Mouse (Mus musculus): Measurements from ENCODE around the gene Fam49a.

Fam49a gene

DNA sequence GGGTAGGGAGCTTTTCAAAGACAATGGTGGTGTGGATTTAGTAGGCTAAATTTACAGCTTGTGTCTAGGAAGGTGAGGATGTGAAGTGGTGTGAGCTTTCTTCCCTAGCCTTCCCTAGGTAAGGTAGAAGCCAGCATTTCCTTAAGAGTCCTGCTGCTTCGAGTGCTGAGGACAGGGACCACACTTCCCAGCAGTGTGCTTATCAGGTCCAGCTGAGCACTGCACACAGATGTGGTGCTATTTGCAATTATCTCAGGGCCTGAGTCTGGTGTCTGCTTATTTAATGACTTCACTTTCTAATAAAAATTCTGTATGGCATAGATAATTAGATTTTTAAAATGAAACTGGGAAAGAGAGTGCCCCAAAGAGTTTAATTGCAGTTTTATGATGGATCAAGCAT, 4.6 kb downstream of the Fam49a start:
- DNase-seq (ENCODE audit: low read depth, low spot score) = no peak

DNA sequence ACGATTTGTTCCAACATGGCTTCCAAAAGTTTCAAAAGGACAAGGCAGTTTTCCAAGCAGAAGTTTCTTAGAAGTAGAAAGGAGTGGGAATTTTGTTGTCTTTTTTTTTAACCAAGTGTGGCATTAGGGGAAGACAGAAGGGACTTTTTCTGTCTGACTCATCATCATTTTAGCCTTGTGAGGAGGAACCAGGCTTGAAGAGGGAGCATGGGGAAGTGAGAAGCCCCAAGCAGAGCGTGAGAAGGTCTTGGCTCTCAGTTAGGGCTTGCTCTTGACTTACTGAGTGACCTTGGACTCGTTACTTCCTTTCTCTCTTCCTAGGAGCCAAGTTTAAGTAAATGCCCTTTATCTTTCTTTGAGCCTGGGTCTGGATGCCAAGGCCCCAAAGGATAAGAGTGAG, 8.6 kb downstream of the Fam49a start:
- no peak for DNase-seq (ENCODE audit: low read depth, low spot score)

DNA sequence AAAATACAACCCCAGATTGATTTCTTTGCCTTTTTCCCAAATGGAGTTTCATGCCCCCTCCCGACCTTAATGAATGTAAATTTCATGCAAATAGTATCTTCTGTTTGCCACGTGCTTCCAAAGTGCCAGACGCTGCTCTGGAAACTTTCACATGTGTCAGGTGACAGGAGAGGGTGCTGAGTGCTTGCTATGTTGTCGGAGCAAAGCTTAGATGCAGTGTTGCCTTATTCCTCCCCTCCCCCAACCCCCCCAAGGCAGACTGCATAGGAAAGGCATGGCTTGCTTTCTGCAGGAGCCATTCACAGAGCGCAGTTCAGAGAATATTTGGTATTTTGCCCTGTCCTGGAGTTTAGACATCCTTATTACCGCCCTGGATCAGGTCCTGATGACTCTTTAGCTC, 12.2 kb downstream of the Fam49a start:
- peak; percentile 50 for DNase-seq (ENCODE audit: low read depth, low spot score)

DNA sequence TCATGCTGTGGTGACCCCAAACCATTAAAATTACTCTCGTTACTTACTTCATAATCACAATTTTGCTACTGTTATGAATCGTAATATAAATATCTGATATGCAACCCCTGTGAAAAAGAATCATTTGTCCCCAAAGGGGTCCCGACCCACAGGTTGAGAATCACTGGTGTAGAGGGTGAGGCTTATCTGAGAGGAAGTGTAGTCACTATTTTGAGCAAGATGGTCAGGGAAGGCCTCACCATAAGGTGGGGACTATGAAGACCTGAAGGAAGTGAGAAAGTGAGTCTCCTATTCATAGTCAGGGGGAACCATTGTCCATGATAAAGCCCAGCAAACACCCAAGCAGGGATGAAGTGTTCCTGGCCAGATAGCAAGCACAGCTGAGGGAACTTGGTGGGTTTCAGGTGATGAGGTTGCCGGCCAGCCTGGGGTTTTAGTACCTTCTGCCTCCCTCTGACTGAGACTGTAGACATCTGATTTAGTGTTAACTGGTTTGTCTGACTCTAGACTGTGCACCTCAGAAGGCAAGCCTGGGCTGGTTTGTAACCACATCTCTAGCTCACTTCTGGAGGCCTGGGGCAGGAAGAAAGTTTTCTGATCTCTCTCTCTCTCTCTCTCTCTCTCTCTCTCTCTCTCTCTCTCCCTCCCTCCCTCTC, 13.3 kb downstream of the Fam49a start:
- DNase-seq (ENCODE audit: low read depth, low spot score) = no peak

DNA sequence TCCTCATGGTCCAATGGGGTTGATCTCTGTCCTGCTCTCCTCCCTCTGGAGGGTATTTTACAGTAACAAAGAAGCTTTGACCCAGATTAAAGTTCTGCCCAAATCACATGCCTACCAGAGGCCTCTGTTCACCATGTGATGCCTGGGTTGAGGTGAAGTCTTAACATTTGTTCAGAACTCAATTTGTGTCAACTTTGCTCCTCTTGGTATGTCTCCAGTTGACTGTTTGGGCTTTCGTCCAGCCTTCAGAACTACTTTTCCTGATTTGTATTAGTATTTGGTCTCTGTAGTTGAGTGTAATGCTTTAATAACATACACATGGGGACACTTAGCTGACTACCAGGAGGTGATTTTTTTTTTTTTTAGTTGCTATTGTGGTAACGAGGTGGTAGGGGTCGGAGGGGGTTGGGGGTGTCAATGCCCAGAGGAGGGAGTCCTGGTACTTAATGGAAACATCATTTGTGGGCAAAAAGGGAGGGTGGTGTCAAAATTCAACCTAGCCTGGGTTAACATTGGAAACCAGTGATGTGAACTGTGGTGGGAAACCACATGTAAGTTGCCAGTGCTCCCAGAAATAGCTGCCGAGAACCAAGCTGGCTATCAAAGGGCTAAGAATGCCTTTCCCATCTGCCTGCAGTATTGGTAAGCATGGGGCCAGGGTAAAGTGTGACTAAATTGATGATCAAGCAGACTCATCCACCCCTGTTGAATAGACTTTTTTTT, 16.0 kb downstream of the Fam49a start:
- no peak for DNase-seq (ENCODE audit: low read depth, low spot score)

DNA sequence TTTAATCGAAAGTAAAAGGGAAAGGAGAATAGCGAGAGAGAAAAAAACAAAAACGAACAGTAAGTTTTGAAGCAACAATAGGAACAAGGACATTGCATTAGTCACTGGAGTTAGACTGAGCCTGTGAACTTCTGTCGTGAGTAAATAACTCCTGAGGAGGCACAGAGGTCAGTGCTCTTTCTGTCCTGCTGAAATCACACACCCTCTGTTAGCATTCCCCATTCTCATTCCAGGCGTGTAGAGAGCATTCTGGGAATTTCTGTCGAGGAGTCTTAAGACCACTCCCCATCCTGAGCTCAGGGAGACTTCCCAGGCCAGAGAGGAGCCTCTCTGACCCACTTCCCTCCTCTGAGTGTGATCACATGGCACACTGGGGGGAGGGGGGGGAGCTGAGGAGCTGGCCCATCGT, 16.5 kb downstream of the Fam49a start:
- peak; percentile 98 for DNase-seq (ENCODE audit: low read depth, low spot score)

DNA sequence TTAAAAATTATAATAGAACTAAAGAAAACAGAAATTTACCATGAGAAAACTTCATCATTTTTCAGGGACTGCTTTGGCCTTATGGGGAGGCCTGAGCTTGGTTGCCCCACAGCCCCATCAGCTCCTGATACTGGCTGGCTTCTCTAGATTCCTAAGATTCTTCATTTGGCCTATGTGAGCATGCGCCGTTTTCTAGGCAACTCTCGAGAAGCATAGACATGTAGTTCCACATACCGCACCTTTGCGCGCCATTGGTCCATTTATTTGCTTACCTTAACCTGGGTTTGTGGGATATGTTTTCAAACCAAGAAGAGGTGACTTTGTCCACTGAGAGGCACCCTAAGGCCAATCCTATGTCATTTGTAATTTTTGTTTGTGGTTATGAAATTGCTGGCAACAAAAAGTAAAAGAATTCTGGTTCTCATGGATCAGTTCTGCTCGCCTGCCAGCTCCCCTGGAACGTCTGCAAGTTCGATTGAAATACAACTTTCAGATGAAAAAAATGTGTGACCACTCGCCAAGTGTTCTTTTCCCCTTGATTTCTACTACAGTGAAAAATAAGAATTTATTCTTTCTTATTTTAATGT, 21.9 kb downstream of the Fam49a start:
- peak; percentile 31 for DNase-seq (ENCODE audit: low read depth, low spot score)

DNA sequence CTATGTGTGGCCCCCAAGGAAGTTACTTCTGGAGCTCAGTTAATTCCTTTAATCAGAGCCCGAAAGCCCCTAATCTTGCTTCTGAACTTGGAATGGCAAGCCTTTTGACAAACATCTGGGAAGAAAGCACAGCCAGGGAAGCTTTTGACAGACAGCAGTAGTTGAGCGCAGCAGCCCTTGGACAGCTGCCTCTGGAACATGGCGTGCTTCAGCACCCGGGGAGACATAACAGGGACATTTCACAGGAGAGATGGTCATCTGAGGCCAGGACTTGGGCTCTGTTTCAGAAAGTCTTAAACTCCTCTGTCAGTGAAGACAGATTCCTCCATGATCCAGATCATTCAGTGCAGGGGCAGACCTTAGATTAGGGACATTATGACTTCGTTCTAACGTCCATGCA, 22.6 kb downstream of the Fam49a start:
- DNase-seq (ENCODE audit: low read depth, low spot score) = no peak

DNA sequence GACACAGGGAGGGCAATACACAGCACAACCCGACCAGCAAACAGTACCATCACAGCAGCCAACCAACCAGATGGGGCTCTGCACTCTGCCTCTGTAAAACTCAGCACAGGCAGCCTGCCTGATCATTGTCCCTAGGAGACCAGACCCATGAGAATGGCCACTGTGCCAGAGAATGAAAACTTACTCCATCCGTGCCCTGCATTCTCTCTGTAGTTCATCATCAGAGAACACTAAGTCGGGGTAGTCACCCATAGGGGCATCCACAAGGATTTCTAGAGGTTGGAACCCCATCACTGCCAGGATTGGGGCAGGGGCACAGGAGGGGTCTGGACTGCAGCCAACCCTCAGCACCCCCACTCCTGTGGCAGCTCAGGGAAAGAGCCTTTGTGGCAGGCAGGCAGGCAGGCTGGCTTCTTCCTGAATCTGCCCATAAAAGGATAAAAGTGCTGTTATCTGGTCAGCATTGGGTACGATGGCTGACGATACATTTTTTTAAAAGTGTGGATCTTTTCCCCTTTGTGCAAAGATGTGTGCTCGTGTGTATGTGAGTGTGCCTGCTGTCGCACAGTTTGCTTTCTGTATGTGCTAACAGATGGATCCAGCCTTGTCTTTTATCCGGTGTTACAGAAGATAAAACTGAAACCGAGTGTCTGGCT, 25.3 kb downstream of the Fam49a start:
- no peak for DNase-seq (ENCODE audit: low read depth, low spot score)

DNA sequence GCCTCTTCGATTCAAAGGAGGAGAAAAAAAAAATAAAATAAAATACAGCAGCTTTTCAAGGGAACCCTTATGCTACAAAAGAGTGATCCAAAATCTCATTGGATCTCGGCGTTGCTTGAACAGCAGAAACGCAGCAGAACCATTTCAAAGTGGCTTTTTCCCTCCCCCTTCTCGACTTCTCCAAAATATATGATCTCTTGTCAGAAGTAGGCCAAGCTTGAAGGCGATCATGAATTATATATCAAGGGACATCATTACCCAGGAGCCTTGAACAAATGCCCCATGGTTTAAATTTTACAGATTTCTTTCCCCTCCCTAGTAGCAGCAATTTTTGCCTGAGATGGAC, 25.8 kb downstream of the Fam49a start:
- no peak for DNase-seq (ENCODE audit: low read depth, low spot score)

DNA sequence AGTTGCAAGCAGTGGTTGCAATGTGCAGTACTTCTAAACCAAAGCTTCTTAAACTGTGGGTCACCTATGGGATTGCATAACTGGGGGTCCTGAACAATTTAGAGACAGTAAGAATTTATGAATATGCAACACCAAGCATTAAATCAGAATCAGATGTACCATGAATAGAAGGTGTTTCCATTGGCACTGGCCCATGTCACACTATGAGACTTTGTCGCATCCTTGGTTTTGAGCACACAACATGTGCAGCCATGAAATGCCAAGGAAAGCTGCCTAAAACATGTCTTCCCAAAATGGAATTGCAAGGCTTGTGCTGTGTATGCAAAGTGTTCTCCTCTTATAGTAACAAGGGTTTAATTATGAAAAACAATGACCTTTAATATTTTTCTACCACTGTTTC, 26.6 kb downstream of the Fam49a start:
- no peak for DNase-seq (ENCODE audit: low read depth, low spot score)

DNA sequence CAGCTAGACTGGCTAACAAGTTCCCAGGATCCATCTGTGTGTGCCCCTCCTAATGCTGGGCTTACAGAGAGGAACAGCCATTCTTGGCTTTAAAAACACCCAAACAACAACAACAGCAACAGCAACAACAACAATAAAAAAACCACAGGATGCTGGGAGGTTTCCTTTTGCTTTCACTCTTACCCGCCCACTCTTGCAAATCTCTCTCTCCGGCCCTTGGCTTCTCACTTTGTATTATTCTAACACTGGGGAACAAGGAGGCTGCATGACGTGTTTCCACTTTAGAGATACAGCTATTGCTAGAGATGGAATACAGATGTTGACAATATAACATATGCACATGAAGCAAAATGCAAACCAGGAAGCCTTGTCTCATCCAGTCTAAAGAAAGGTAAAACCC, 27.7 kb downstream of the Fam49a start:
- no peak for DNase-seq (ENCODE audit: low read depth, low spot score)

DNA sequence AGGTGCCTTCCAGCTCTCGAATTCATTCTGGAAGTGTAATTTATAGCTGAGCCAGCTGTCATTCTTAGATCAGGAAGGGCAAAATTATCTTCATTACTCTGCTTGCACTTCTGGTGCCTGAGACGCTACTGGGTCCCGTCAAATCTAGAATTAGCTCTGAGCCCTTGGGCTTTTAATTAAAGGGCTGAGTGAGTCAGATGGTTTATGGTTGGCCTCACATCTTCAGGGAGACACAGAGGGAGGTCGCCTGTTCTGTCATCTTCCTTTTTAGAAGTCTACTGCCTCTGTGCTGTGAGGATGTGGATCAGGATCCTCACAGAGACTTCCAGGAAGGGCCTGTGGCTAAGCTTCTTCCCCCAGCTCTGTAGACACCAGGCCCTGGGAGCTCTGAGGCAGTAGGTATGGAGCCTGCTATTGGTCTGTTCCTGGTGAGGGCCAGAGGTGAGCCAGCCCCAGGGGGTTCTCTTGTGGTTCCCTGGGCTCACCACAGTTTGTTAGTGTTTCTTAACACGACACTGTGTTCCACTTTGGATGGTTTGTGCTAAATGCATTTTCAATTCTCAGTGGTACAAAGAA, 30.2 kb downstream of the Fam49a start:
- DNase-seq (ENCODE audit: low read depth, low spot score) = no peak

DNA sequence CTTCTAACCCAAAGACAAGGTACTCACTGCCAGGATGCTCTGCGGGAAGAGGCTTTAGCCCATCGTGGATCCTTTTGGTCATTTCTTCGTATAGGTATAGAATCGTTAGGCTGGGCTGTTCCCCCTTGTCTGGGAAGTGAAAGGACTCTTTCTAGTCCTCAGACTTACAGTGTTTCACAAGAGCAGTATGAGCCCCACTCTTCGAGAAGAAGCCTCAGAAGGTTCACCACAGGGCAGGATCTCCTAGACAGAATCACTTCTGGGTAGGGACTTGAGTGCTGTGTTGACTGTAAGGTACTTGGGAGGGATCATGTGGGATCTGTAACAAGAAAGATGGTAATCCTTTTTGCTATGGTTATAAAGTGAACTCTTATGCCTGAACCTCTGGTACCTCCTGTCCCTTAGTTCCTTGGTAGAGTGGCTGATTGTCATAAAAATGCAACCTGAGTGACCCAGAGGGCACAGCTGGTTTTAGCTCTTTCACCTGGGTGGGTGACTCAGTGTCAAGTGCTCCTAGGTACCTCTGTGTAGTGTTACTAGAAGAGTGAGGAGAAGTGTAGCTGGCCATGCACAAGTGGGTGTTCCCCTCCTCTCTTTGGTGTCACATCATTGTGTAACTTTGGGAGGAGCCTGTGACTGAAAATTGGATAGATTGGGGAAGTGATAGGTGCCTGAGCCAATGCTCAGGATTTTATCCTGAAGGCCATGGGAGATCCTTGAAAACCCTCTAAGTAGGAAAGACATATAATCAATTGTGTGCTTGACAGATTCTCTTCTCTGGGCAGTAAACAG, 32.6 kb downstream of the Fam49a start:
- DNase-seq (ENCODE audit: low read depth, low spot score) = no peak

DNA sequence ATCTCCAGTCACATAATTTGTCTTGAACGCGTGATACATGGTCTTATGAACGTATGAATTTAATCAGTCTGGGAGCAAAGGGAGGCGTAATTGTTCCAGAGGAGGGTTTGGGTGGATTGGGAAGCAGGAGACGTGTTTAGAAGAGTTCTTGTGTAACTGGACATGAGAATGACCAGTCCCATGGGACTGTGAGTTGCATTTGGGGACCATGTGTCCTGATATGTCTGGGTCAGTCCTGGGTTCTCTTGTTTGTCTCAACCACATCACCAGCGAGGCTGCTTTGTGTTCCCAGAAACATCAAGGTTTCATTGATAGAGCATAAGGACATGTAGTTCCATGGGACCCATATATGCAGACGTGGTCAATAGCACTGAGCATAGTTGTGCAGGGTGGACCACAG, 36.5 kb downstream of the Fam49a start:
- DNase-seq (ENCODE audit: low read depth, low spot score) = no peak

DNA sequence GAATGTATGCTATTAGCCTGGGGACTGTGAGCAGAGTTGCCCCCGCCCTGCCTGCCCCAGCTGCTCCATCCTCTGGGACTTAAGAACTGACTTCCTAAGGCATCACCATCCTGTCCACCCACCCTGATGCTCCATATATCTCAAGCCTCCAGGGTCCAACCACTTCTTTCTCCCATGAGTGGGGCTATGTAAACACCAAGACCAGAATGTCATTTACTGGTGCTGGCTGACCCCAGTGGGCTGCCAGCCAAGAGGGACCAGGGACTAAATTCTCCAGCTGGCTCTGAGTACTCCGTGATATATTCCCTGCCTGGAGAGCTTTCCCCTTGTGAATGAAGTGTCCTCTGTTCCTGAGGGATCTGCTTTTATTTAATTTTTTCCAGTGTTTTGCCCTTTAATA, 37.4 kb downstream of the Fam49a start:
- DNase-seq (ENCODE audit: low read depth, low spot score) = no peak

DNA sequence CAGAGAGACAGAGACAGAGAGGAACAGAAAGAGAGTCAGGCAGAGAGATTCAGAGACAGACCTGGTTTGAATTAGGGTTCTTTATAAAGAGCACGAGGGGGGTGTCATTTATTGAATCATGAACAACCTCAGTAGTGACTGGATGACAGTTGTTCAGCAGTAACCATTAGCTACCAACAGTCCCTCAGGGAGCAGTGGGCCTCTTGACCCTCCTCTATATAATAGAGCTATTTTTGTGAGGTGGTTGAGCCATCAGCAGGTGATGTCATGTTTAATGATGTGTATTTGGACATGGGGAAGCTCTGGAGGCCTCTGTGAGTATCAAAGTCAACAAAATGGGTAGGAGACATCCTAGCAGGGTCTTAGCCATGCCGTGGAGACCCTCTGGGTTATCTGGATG, 39.2 kb downstream of the Fam49a start:
- DNase-seq (ENCODE audit: low read depth, low spot score) = no peak

DNA sequence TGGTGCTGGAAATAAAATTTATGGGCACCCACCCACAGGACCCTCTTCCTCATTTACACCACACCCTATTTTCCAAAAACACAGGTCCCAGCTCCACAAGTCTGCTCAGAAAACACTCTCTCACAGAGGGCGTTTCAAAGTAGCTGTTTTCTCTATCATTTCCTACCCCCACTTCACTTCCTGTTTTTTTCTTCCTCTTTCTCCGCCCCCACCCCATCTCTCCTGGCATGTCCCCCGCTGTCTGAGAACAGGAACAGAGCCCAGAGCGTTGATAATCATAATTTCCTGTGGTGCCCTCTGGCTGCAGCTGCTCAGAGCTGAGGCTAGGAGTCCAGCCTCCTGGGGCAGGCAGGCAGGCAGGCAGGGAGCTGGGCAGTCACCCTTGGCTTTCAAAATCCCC, 39.9 kb downstream of the Fam49a start:
- no peak for DNase-seq (ENCODE audit: low read depth, low spot score)

DNA sequence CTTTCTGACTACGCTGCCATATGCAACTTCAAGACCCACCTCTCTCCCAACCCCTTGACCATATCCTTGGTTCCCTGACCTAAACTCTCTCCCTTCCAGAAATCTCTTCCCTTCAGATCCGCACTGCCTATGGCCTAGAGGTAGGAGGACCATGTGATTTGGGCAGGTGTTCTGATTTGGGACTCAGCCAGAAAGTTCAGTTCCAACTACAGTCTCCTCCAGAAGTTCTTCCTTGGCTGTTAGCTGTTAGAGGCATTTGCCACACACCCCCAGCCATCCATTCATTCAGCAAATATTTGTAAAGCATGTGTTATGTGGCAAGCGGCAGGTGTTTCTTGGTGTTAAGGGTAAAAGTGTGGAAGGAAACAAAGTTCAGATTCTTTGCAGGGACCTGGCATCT, 44.3 kb downstream of the Fam49a start:
- DNase-seq (ENCODE audit: low read depth, low spot score) = no peak

DNA sequence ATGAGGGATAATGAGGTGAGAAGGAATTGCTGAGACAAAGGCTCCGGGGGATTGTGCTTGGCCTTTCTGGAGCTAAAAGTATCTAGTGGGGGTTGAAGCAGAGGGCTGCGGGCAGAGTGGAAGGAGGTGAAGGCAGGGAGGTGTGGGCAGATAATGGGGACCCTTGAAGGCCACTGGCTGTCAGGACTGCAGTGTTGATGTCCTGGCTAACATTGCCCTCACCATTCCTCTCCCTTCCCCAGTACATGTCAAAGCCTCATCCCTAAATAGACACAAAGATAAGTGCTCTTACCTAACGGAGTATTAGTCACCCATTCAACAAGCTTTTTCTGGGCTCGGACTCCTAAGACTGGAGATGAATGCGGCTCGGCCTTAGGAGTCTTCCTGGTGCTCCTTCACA, 44.9 kb downstream of the Fam49a start:
- no peak for DNase-seq (ENCODE audit: low read depth, low spot score)

DNA sequence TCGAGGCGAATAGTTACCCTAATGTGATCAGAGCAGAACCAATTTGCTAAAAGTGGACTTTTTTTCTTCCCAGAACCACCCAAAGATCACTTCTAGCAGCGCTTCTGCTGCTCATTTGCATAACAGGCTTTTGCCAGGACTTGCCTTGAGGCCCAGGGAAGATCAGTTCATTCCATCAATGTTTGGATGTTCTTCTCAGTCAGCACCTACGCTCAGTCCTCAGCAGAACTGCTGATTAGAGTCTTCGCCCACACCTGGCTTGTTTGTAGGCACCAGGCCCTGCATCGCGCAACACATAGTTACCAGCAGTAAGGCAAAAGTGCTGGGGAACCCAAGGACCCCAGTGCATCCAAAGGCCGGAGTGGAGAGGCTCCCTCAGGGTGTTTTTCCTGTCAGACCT, 45.3 kb downstream of the Fam49a start:
- no peak for DNase-seq (ENCODE audit: low read depth, low spot score)

DNA sequence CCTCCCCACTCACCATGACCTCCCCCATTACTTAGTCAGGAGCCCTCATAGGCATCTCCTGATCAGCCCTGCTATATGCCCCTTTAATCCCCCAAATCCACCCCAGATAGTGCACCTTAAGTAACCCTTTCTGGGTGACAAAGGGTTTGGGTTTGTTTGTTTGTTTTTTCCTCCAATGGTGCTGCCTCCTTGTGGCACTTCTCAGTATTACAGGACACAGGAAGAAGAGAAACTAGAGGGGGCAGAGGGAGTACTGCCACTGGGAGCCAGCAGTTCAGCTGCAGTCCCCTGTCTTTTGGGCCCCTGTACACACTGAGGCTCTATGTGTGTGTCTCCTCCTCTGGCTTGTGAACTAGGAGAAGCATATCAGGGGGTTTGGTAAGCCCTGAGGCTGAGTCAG, 51.5 kb downstream of the Fam49a start:
- DNase-seq (ENCODE audit: low read depth, low spot score) = peak; percentile 74
